Mouse (Mus musculus) induced T-regulatory cell, adult 2 months (primary cell): ENCODE data around the gene Fahd1.
A peak's percentile ranks its signal among the peaks of the same experiment; 100 is the strongest.

Experiments
- DNase-seq: peaks from one replicate; pipeline ENCODE4 v3.0.0-alpha.2; 2012; ENCODE audit warnings: low read depth

The Fahd1 gene

DNA sequence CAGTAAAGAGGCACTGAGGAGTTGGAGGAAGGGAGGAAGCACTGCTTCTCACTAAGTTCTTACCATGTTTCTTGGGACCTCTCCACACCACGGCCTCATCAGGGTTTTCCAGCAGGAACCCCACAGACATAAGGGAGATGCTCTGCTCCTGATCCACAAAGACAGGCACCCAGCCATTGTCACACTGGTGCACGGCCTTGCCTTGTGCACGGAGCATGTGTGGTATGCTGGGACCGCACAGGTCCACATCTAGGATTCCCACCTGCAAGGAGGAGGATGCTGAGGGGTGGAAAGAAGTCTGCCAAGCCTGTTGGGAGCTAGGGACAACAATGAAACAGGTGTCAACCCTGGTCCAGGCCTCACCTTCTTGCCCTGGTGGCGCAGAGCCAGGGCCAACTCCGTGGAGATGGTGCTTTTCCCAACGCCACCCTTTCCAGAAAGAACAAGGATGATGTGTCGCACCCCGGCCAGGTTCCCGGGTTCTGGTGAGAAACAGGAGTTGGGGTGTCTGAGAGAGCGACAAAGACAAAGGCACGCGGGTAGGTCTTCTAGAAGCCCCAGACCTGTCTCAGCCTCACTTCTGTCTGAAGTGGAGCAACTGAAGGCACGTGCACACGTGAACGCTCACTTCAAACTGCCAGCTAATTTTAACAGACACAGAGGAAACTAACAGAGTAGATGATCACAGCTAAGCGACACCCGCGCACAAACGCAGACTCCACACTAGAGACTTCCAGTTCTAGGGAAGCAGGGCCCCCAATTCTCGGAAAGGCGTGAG, 35.4 kb upstream of the Fahd1 start:
- DNase-seq, result no peak

DNA sequence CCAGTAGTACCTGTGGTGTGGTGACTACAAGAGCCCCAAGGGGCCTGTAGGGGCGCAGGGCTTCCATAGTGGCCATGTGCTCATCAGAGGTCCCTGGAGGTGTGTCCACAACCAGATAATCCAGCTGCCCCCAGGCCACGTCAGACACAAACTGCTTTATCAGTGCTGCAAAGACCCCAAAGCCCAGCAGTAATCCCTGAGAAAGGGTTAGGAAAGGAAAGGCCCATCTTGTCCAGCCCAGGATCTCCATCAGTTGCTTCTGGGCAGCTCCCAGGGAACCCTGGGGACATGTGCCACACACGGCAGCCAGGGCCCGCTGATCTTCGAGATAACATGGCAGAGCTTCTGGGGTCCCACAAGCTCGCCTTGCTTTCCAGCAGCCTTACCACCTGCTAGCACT, 34.2 kb upstream of the Fahd1 start:
- DNase-seq, result no peak

DNA sequence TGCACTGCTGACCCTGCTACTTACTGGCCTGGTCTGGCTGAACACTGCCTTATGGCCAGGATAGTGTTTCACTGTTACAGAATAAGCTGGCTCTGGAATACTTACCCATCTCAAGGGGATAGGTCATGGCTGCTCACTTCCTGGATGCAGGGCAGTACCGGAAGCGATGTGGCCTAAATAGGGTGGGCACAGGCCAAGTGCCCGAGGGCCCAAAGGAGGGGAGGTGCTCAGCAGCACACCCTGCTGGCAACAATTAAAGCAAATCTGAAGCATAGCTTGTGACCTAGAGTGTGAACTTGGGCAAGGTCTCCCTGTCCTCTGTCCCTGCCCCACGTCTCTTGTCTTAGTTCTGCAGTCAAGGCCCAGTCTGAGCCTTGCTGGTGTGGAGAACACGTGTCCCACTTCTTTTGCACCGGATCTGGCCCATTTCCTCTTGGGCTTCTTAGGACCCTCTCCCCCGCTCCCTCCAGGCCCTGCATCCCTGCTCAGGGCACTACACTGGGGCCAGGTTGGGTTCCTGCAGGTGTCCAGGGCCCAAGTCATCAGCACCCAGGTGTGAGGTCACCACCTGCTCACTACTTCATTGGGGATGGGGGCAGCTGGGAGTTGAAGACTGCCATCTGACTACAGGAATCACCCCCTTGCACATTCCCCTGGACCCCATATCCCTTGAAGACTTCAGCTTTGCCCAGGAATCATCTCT, 31.7 kb upstream of the Fahd1 start:
- peak; percentile 53 for DNase-seq

GRCm38 (mm10) chr17:24878531-24878930, 28.4 kb upstream of the Fahd1 start:
- DNase-seq, result no peak

DNA sequence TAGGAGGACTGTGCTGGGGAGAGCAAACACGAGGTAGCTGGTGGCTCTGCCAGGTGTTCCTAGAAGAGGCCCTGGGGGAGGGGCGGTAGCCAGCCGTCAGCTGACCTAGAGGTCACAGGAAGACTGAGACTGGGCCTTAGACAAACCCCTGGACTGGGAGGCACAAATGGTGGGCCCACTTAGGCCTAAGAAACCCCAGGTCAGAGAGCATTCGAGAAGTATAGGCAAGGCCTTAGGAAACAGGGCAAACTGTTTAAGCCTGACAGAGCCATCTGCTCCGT, 27.9 kb upstream of the Fahd1 start:
- no peak for DNase-seq

DNA sequence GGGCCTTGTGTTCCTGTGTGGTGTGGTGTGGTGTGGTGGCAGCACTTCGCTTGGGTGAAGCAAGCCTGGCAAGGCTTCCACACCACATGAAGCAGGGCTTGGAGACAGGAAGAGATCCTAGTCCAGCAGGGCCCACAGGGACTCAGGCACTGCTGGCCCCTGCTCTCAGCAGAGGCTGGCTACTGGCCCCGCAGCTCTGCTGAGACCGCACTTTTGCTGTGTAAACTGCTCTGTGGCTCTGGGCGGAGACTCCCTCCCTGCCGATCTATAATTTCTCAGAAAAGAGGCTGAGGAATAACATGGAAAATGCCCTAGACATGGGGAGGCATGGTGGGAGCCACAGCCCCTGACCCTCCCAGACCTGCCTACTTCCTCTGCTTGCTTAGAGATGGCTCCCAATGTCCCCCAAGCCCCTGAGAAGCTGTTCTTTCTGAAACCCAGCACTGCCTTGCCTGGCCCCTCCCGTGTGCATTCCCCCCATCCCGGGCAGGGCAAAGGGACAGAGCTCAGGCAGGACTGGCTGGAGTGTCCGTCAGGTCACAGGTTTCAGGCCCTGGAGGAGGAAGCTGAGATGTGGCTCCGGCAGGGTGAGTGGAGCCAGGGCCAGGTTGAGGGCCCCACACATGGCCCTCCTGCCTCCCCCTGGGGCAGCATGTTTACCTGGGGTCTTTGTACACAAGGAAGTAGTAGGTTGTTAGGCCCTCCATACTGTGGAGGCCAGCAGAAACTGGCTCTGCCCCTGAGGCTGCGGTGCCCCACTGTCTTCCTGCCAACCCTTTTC, 27.4 kb upstream of the Fahd1 start:
- no peak for DNase-seq

GRCm38 (mm10) chr17:24874989-24875388, 24.8 kb upstream of the Fahd1 start:
- DNase-seq, result no peak

- DNase-seq, result no peak
Measured at GRCm38 (mm10) chr17:24874405-24874745, 24.2 kb upstream of the Fahd1 start.

- DNase-seq, result no peak
Measured at GRCm38 (mm10) chr17:24873695-24874404, 23.7 kb upstream of the Fahd1 start.

GRCm38 (mm10) chr17:24867914-24868313, 17.8 kb upstream of the Fahd1 start:
- DNase-seq, result no peak

DNA sequence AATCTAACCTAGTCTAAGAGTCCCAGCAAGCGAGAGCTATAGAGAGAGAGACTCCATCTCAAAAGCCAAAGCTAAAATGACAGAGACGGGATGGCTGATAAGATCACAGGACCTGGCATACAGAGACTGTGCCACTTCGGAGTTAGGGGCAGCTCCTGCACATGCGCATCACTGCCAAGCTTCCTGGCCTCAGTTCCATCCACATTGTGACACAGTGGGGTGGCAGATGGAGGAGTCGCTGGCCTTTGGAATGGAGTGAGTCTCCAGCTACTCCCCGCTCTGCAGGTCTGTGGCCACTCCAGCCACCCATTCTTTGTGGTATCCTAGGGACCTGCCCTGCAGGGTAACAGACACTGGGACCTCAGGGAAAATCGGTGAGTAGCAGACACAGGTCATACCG, 15.6 kb upstream of the Fahd1 start, which contains the start of gene Igfals:
Igfals (plus strand) TSS at position 222 of the 400 bp plus-strand sequence.
- DNase-seq, result no peak

DNA sequence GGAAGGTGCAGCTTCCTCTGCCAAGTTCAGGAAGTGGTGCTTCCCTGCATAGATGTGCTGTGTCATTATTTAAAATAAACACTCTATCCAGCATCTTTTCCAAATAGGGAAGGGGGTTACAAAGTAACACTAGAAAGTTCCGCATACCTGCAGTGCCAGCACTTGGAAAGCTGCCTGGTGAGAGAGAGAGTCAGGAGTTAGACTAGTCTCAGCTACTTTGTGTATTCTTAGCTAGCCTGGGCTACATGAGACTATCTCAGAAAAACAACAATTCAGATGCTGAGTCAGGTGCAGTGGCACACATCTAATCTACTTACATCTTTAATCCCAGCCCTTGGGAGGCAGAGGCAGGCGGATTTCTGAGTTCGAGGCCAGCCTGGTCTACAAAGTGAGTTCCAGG, 11.6 kb upstream of the Fahd1 start:
- DNase-seq, result no peak

DNA sequence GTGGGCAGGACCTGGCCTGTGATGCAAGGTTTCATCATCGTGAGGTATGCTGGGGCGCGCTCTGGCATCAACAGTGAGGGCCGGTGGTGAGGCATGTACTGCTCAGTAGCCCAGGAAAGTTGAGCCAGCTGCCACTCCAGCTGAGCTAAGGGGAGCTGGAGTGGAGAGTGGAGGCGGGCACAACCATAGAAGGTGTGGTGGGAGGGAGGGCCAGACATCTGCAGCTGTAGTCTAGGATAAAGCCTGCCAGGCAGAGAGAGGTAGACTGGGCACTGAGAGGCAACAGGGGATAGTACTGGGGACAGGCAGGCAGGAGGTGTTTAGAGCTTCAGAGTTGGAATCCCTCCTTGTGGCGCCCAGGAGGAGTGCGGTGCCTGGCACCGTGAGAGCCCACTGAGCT, 9.9 kb upstream of the Fahd1 start:
- no peak for DNase-seq

- DNase-seq, result no peak
Measured at GRCm38 (mm10) chr17:24858967-24859366, 8.8 kb upstream of the Fahd1 start.

GRCm38 (mm10) chr17:24857831-24858470, 7.8 kb upstream of the Fahd1 start:
- no peak for DNase-seq

DNA sequence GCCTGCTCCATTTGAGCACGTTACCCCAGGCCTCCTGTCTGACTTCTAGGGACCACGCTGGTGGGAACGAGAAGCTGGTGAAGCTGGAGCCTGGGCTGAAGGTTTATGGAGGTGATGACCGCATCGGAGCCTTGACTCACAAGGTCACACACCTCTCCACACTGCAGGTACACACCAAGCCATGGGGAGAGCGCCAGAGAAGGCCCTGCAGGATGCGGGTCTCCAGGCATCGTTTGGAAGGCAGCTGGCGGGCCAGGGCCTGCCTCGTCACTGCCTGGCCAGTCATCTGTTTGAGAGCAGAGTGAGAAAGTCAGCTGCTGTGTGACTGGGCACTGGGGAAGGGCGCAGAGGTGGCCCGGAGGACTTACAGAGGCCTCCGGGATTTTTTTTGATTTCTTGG, 6.4 kb upstream of the Fahd1 start:
- DNase-seq, result no peak

DNA sequence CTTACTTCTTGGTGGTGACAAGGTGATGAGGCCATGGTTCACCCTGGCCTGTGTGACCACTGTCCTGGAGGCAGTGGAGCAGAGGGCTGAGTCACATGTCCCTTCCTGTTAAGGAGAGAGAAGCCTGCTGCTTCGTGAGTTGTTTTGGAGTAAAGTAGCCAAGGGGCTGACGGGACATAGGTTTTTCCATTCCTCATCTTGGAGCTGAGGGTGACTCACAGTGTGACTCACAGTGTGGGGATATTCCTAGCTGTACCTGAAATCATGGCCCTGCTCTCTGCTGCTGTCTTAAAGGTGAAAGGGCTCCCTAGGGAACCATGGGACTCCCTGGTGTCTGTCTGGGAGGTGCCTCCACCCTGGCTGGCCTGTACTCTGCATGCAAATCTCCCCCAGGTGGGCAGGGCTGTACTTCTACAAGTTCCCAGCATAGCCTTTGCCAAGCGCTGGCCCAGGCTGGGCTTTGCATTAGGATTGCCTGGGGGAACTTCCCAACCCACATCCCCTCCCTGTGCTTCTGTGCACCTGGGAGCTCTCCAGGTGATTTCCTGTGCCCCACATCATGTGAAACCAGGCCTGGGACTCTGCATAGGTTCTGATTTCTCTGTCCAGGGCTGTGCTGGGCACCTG, 5.8 kb upstream of the Fahd1 start:
- DNase-seq, result no peak

DNA sequence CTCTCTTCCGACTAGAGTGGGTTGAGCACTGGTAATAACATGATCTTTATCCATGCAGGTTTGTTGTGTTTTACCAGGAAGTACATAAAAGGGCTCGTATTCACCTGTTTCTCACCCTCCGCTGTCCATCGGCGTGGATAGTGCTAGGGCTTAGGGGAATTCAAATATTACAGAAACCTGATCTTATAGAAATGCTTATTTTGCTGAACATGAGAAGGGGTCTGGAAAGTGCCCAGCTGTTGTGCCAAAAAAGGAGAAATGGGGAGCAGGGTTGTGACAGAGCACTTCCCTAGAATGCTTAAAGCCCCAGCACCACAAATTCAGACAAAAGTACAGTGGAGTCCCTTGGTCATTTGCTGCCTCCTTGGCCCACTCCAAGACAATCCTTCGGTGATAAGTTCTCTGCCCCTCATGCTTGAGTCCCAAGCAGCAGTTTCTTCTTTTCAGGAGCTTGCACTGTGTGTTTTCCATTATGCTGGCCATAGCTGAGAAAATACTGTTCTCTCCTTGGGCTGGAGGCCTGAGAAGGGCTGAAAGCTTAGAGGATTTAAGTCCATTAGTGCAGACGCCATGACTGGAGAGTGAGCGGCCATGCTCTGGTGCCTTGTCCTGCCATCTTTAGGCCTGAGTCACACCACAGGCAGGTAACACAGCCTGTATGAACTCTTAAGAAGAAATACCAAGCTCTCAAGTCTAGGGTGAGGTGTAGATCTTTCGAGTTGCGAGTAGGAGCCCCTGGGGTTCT, 1.4 kb upstream of the Fahd1 start:
- DNase-seq, result no peak

DNA sequence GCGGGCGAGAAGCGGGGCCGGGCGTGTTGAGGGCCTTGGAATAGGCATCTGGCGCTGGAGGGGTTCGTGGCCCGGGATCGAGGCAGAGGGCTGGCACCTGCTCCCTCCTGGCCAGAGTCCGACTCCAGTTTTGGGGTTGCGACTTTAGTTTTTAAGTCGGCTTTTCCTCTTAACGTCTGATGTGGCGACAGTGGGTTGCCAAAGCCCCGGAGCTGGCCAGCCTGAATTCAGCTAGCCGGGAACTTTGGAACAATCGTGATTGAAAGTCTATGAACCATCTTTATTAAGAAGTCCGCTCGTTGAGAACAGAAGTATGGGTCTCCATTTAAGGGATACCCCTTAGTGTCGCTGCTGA, 586 bp upstream of the Fahd1 start:
- no peak for DNase-seq

DNA sequence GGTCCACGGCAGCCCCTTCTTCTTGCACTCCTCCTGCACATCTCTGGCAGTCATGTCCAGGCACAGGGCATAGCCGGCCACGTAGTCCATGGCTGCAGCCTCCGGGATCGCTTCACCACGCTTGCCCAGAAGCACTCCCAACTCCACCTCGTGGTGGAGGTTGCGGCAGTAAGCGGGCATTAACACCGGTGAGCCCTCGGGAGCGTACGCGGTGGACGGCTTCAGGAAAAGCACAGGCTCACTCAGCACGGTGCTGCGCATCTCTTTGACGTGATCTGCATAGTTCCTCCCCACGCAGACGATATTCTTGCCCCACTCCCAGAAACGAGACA, 465 bp downstream of the Fahd1 start:
- DNase-seq, result peak; percentile 86

- DNase-seq, result peak; percentile 6
Measured at GRCm38 (mm10) chr17:24848600-24849031, 1.5 kb downstream of the Fahd1 start.
